Mouse (Mus musculus): Measurements from ENCODE around the gene Brca2. TPM values are rescaled to one million over a fixed set of nuclear protein-coding genes. Genes with fewer than 3 reads are reported as not detected.

Gene Brca2
- polyA plus RNA-seq, 1 experiment from 2014 or later = 30.5 TPM

Other genes starting within 250 kb of the Brca2 start
- not detected in 2 replicates for gene Zar1l, start 4.5 kb upstream of the Brca2 start, polyA plus RNA-seq (2016; fragmentation: Nextera tagmentation; extraction: Ambion mirVana)
- 4.7 and 5.3 TPM in 2 replicates for gene N4bp2l1, start 74.6 kb downstream of the Brca2 start, polyA plus RNA-seq (2016; fragmentation: Nextera tagmentation; extraction: Ambion mirVana)
- 45.4 and 47.1 TPM in 2 replicates for gene N4bp2l2, start 143.6 kb downstream of the Brca2 start, polyA plus RNA-seq (2016; fragmentation: Nextera tagmentation; extraction: Ambion mirVana)
- 46.6 and 46.8 TPM in 2 replicates for gene Pds5b, start 151.1 kb downstream of the Brca2 start, polyA plus RNA-seq (2016; fragmentation: Nextera tagmentation; extraction: Ambion mirVana)

Measured in embryonic facial prominence, embryonic 12.5 days (tissue).